Mouse (Mus musculus): ENCODE measurements at regions not wholly inside any gene's neighbourhood (a gene's known extent, or its start where the extent isn't known, plus 50 kb on each side); places are given as distances from the start of the nearest gene placed in this dataset.

- DNase-seq (ENCODE audit: low spot score): no peak
Observed at GRCm38 (mm10) chr3:60916411-60916810, 86.2 kb upstream of the P2ry1 start.

- no peak for DNase-seq (ENCODE audit: low spot score)
Observed at GRCm38 (mm10) chr3:60917271-60917670, 85.3 kb upstream of the P2ry1 start.

DNA sequence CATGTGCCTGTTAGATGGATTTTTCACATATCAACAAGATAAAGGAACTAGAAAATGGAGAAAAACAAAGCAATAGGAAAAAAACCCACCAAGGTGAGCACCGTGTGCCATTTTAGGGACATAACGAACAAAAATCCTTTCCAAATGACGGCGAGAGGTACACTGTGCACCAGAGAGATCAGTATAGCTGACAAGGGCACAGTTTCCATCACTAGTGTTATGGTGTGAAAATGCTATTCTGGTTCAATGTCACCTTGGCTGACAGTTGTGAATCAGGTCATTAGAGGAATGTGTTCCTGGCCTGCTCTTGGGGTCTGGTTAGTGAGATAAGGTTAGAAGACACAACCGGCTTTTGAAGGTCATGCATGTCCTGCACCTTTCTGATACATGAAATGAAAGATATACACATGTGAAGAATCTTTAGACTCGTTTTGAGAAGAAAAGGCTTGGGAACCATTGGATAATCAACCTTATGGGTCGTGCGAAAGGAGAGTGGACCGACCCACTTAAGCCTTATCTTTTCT, 76.5 kb upstream of the P2ry1 start:
- DNase-seq (ENCODE audit: low spot score): no peak

- no peak for DNase-seq (ENCODE audit: low spot score)
Observed at GRCm38 (mm10) chr3:60928910-60929309, 73.7 kb upstream of the P2ry1 start.

GRCm38 (mm10) chr3:60934492-60934891, 68.1 kb upstream of the P2ry1 start:
- no peak for DNase-seq (ENCODE audit: low spot score)

GRCm38 (mm10) chr3:60941451-60941850, 61.1 kb upstream of the P2ry1 start:
- DNase-seq (ENCODE audit: low spot score): no peak

DNA sequence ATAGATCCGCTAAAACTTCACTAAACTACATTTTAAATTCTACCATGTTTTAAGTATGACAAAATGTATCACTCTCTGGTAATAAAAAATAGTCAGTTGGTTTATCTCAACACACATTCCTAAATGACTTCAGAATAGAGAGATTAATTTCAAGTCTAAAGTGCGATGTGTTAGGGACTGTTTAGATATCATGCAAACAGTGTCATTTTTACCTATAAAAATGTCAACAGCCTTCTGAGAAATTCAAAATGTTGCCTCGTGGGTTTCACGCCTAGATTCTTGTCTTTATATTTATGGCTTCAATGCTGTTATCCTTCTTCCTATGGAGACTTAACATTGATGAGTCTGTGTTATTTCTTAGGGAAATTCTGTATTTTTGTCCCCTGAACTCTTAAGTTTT, 53.7 kb upstream of the P2ry1 start:
- no peak for DNase-seq (ENCODE audit: low spot score)

All from gastrocnemius, adult 18-20 months (tissue).